Mouse (Mus musculus): ENCODE measurements around the gene Atox1.

- no peak for TF ChIP-seq GABPA (IDR thresholded peaks at IDR 0.05; ENCODE audit: low read depth, low read length)
- no peak for TF ChIP-seq POLR2A (IDR thresholded peaks at IDR 0.05; ENCODE audit: control insufficient read depth in 1 of 2, insufficient read depth in 1 of 2, low read depth in 1 of 2, low read length in 2 of 2, poor library complexity in 1 of 2)
- TF ChIP-seq POLR2AphosphoS2 (IDR thresholded peaks at IDR 0.05; ENCODE audit: low read length): no peak
- no peak for TF ChIP-seq MAFK (IDR thresholded peaks at IDR 0.05; ENCODE audit: borderline replicate concordance, low read depth, low read length)
- TF ChIP-seq CTCF (IDR thresholded peaks at IDR 0.05 in 2 of 3, conservative IDR thresholded peaks at IDR 0.05 in 1 of 3; ENCODE audit: control insufficient read depth in 1 of 3, insufficient read depth in 1 of 3, low read depth in 2 of 3, low read length in 3 of 3, poor library complexity in 1 of 3, severe bottlenecking in 1 of 3): no peak
Measured at GRCm38 (mm10) chr11:55407133-55407532, 53.9 kb downstream of the Atox1 start.

Measured in MEL (cell line).